Mouse (Mus musculus) urinary bladder, postnatal 14 days (tissue): ENCODE results near the gene Fgf15.
"Not testable (repeated sequence)": the region's sequence is repeated elsewhere in the genome, so short reads cannot be mapped to it uniquely, and the experiment has no call there.

Experiments used
- DNase-seq: peaks from one replicate; pipeline ENCODE4 v3.0.0; 2021; ENCODE audit warnings: low spot score

The Fgf15 gene

DNA sequence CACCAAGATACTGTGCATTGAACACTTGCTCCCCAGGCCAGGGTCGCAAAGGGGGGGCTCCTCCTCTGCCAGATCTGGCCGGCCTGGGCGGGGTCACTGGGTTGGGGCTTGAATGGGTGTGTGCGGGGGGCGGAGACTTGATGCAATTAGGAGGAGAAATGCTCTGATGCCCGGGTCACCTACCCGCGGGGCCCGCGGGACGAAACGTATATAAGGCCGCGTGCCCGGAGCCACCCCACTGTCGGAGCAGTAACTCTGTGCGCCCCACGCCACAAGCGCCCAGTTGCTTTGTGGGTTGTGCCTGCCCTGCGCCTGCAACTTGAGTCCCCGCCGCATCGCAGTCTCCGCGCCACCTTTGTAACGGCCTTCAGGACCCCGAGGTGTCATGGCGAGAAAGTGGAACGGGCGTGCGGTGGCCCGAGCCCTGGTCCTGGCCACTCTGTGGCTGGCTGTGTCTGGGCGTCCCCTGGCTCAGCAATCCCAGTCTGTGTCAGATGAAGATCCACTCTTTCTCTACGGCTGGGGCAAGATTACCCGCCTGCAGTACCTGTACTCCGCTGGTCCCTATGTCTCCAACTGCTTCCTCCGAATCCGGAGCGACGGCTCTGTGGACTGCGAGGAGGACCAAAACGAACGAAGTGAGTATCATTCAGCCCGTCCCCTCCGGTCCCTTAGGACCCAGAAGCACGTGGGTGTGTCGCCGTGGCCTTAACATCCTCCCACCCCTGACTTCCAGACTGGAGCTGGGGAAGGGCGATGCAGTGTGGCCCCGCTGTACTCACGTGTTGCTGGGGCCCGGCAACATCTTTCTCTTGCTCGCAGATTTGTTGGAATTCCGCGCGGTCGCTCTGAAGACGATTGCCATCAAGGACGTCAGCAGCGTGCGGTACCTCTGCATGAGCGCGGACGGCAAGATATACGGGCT lies at the start of gene Fgf15:
Fgf15 (plus strand) TSS at position 238 of the 925 bp plus-strand sequence.
- DNase-seq = no peak

DNA sequence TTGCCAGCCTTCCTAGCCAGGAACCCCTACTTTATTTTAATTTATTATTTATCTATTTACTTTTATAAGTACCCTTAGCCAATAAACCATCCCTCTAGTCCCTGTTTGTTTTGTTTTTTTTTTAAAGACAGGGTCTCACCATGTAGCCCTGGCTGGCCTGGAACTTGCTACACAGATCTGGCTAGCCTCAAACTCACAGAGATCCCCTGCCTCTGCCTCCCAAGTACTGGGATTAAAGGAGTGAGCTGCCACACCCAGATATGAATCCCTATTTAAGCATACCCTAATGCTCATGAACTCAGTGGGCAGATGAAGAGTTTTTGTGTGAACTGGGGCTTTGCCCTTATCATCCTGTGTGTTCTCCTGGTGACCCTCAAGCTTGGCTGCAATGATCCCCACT lies 49.3 kb upstream of the Fgf15 start, which contains the start of gene Fgf4:
Fgf4 (plus strand) TSS at position 301 of the 400 bp plus-strand sequence.
- no peak for DNase-seq

DNA sequence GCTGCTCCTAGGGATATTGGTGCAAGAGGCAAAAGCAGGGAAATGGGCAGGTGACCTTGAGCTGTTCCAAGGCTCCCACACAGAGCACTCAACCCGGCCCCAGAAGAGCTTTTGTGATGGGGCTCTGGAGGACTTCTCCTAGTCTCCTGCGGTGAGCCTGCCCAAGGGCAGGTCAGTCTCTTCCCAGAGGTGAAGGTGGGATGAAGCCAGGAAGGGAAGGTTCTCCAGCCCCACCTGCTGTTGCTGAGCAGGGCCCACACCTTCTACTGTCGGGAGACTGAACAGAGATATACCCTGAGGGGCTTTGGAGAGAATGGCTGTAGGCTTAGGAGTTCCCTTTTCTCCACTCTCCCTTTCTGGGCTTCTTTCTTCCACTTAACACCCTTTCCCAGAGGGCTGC lies 45.0 kb upstream of the Fgf15 start:
- no peak for DNase-seq

DNA sequence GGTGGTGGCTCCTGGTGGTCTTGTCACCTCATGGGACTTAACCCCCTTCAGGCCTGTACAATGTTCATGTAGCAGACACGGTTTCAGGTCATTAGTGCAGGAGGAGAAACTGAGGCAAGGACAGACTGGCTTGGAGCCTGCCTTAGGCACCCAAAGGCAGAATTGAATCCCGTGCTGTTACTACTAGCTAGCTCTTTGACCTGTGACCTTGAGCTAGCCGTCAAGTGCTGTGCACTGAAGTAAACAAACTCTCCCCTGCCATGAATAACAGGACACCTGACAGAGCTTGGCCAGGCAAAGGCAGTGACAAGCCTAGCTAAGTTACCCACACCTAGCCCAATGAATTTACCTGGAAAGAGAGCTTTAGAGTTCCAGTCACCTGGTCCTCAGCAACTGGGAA lies 41.4 kb upstream of the Fgf15 start:
- no peak for DNase-seq

DNA sequence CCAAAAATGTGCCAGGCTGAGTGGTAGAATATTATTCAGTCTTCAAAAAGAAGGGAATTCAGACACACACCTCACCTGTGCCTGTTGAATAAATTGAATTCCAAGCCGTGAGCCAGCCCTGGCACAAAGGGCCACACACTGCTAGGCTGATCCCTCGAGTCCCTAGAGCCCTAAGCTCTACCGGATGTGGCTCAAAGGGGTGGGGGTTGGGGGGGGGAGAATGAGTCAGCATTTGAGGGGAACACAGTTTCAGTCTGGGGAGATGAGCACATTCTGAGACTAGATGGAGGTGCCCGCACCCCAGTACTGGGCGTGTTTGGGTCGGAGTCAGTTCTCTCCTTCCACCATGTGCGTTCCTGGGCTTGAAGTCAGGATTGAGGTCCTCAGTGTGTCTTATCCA lies 39.2 kb upstream of the Fgf15 start:
- no peak for DNase-seq

DNA sequence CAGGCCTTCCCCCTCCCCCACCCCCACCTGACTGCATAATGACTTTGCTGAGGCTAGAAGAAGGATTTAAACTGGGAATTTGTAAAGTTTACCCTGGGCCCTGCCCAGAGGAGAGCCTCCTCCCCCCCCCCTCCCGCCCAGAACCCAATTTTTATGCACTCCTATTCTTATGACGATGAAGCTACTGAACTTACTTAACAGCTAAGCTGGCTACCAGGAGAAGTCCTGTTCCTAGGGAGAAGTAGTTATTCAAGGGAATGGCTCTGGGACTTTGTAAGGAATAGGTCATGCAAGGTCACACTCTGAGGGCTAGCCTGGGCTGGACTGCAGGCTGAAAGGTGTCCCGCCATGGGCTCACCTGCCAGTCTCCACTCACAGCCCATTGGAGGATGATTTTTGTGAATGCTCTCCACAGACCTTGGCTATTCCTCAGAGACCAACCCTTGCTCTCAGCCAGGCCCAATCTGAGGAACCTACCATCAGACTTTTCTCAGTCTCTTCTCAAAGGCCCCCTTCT lies 38.4 kb upstream of the Fgf15 start:
- no peak for DNase-seq

DNA sequence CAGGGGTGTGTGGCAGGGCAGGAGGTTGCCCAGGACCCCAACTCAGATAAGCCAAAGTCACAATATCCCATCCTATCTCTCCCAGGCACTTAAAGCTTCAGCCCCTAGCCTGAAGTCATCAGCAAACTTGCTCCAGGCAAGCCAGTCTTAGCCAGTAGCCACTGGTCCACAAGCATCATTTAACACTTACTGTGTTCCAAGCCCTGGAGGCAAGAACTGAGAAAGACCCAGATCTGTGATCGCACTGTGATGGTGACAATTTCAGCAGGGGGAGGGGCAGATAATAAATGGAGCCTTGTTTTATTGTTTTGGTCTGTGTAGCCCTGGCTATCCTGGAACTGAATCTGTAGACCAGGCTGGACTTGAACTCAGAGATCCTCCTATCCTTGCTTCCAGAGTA lies 37.6 kb upstream of the Fgf15 start:
- DNase-seq = no peak

DNA sequence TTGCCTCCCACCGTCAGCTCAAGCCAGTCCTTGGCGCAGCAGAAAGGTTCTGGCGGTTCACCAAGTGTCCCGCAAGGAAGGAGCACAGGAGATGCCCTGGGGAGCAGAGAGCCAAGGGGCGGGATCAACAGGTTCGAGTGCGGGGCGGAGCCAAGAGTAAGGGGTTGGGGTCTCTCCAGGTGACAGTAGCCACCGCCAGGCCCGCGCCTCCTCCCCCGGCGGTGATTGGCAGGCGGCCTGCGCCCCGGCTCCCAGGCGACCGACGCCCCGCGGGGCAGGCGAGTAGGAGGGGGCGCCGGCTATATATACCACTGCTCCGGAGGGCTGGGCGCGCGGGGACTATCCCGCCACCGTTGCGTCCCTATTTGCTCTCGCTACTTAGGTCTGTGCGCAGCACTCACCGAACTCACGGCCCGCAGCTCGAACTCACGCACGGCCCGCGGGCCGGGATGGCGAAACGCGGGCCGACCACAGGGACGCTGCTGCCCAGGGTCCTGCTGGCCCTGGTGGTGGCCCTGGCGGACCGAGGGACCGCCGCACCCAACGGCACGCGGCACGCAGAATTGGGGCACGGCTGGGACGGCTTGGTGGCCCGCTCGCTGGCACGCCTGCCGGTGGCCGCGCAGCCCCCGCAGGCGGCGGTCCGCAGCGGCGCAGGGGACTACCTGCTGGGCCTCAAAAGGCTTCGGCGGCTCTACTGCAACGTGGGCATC lies 35.1 kb upstream of the Fgf15 start:
- DNase-seq = no peak

DNA sequence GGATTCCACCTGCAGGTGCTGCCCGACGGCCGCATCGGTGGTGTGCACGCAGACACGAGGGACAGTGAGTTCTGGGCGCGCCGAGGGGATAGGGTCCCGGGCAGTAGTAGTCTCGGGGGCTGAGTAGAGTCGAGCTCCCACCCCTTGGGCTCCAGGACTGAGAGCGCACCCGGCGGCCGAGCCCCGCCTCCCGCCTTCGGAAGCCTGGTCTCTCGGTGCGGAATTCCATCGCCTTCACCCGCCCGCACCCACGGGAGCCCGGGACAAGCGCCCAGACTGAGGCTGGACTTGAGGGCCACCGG lies 34.6 kb upstream of the Fgf15 start:
- DNase-seq = no peak

DNA sequence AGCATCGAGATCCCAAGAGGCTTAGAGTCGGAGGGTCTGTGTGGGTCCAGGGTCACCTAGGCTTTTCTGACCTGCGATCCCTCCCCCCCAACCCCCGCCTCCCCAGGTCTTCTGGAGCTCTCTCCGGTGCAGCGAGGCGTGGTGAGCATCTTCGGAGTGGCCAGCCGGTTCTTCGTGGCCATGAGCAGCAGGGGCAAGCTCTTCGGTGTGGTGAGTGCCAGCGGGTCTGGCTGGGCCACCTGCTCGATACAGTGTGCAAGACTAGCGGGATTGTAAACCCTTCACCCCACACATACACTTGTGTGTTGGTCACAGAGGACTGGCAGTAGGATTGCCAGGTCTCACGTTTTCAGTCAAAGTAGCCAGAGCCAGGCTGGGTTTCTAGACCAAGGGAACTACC lies 34.2 kb upstream of the Fgf15 start:
- DNase-seq = no peak

DNA sequence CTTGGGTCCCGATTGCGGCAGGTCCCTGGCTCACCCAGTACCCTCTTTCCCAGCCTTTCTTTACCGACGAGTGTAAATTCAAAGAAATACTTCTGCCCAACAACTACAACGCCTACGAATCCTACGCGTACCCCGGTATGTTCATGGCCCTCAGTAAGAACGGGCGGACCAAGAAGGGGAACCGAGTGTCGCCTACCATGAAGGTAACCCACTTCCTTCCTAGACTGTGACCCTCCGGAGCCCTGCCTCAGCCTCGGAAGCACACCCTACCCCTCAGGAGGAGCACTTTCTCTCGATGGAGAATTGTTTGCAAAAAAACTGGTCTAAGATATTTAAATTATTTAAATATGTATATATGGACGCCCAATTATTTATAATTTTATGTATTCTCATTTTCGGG lies 33.6 kb upstream of the Fgf15 start:
- DNase-seq = no peak

DNA sequence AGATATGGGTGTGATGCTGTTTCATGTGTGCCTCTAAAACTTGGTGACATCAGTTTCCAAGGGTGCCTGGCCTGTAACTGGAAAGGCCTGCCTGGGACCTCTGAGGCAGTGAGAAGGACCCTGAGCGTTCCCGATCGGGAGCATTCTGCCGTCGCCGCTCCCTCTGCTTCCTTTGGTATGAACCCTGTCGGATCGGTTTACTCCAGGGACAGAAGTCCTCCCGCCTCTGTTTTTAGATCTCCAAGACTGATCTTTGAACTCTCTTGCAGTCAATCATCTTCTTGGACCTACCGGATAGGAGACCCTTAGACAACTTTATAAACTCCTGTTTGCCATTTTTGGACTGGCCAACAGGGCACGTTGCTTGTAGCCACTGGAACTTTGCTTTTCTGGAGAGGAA lies 33.1 kb upstream of the Fgf15 start:
- DNase-seq = no peak

DNA sequence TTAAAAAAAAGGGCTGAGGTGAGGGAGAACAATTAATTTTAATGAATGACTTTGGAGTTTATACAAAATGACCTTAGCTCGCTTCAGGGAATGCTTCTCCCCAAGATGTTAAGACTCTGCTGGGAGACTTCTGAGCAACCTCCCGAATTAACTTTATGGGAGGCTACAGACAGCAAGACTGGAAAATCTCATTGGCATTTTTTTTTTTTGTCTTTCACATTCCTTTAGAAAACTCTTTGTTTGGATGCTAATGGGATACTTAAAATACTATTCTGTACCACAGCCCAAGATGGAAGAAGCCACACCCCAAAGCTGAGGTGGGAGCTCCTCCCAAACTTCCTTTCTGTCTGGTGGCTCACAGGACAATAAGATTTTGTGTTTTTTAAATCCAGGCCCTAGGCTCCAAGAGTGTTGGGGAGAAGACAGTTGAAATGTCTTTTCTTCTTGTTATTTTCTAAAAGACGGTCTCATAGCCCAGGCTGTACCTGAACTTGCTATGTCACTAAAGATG lies 32.1 kb upstream of the Fgf15 start:
- DNase-seq = no peak

DNA sequence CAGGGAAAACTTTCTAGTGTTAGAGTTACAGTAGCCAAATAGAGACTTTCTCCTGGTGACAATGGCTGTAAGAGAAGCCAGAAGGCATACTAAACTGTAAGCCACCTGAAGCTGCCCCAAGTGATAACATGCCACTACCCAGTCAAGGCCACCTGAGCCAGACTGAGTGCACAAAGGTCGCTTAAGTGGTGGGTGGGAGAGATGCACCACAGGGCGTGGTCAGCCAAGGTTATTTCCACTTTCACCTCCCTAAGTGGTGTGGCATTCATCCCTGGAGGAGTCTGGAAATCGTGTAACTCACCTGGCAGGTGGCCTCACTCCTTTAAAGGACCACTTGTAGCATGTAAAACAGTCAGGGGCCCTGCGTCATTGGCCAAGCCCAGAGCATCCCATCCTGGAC lies 29.2 kb upstream of the Fgf15 start:
- DNase-seq = no peak

DNA sequence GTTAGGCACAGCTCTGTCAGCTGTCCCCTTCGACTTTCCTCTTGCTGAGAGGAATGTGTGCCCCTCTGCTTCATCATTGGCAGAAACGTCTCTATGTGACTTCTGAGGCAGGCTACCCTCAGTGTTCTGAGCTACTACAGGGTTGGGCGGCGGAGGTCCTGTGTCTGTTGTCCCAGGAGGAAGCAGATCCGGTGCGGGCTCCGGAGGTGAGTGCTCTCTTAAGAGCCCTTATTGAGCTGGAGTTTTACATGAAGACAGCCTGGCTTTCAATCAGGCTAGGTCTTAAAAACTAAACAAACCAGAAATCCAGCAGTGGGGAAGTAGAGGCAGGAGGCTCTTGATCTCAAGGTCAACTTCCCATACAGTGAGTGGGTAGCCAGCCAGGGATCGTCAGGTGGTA lies 28.7 kb upstream of the Fgf15 start:
- no peak for DNase-seq

DNA sequence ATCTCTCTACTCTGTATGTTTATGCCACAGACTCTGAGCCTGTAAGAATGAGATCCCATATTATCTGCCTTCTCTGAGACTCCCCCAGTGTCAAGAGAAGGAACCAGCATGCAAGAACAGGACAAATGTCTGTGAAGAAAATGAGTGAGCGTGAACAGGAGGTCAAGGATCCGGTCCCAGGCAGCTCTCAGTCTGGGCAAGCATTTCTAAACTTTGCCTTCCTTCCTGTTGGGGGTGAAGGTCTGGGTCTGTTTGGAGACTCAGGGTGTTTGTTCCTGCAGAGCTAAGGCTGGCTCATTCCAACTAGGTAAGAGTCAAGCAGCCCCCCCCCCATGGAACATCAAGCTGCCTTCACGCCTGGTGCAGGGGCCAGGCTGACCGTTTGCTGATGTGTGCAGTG lies 23.9 kb upstream of the Fgf15 start:
- DNase-seq = no peak

DNA sequence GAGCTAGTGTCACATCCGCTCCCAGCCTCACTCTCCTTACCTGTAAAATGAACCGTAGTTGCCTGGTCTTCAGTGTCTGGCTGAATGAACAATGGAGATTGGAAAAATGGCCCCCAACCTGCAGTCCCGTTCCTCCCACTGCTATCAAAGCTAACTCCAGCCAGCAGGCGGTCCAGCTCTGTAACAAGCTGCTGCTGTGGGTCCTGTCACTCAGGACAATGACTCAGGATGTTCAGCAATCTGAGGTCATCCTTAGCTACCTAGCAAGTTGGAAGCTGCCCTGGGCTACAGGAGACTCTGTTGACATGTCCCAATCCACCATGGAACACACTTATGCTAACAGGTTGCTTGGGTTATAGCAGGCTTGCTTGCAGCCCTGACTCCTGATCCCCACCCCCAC lies 23.2 kb upstream of the Fgf15 start:
- no peak for DNase-seq

DNA sequence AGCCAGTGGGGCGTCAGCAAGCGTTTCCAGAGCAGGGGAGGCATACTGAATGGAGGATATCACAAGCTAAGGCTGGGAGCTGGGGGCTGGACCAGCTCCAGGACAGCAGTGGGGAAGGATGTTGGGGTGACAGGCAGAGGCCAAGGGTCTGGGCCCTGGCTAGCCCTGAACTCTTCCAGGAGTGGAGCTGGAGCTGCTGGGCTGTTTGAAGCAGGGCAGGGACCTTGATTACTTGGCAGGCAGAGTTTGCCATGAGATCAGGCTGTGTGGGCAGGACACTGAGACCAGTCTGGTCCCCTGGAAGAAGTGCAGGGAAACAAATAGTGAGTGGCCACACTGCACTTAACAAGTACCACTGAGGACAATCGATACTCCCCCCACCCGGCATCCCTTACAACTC lies 22.1 kb upstream of the Fgf15 start:
- DNase-seq = no peak

DNA sequence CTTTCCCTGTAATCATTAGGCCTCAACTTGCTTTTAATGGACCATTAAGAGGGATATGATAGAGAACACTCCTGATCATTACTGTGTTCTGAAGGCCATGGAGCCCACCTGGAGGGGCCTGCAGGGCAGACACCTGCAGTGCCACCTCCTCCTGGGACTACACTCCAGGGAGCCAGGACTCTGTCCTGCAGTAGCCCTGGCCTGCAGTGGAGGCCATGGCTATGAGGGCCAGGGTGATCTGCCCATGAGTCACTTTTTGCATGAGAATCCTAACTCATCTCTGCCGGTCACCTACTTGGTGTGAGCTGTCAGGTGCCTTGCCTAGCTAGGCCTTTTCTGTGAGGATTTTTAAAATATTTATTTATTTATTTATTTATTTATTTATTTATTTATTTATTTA lies 17.9 kb upstream of the Fgf15 start:
- DNase-seq = no peak

DNA sequence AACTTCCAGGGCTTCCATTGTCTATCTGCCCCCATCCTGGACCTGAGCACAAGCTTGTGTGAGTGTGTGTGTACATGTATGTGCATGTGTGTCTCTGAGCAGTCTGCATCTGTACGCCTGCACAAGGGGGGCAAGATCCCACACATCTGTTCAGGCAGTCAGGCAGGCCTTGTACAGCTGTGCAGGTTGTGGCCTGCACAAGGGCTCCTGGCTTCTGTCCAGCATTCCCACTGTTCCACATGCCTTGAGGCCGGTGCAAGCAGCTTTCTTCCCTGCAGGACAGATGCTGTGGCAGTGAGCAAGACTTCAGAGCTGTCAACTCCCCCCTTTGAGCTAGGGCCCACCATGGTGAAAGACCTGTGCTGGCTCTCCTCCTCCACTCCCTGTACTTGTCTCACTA lies 13.2 kb upstream of the Fgf15 start:
- DNase-seq = peak; percentile 25

DNA sequence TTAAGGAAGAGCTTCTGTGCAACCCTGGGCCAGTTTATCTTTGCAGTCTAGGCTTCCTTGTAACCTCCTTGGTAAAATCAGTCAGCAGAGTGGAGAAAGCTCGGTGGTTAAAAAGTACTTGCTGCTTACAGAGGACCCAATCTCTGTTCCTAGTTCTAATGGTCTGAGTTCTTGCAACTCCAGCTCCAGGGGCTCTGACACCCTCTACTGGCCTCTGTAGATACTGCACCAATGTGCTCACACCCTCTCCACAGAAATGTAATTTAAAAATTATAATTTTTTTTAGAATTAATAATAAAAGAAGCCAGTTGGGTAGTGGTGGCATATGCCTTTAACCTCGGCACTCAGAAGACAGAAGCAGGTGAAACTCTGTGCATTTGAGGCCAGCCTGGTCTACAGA lies 8.7 kb upstream of the Fgf15 start:
- DNase-seq = no peak

DNA sequence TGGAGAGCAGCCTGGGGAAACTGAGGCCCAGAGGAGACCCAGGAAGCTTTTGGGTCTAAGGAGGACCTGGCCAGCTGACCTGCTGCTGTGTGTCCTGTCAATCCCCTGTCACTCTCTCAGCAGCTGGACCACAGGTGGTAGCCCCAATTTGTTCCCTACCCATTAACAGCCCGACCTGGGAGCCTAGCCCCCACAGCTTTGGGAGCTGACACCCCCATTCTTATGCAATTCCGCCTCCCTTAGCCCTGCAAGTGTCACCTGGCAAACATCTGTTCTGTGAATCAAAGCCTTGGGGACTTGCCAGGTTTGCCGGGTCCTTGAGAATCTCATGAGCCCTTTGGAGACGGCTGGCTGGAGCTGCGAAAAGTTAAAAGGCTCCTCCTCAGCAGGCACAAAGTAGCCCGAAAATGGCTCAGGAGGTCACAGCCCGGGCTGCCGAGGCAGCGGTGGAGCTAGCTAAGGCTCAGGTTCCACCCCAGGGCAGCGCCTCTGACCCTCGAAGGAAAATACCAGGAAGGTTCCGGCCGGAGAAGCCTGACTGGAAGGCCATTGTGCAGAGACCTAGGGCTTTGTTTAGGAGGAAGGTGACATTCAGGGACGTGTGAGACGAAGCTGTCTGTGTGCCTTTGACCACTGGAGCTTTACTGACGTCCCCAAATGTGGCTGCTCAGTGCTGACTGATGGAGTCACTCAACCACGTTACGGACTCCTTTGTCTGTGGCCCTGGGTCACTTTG lies 7.6 kb upstream of the Fgf15 start:
- DNase-seq = no peak

DNA sequence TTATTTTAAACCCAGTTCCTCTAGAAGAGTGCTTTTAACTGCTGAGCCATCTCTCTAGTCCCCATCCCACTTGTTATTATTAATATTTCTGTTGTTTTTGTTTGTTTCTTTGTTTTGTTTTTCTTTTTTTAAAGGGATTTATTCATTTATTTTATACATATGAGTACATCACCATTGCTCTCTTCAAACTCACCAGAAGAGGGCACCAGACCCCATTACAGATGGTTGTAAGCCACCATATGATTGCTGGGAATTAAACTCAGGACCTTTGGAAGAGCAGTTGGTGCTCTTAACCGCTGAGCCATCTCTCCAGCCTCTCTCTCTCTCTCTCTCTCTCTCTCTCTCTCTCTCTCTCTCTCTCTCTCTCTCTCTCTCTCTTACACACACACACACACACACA lies 5.7 kb upstream of the Fgf15 start:
- not testable (repeated sequence) for DNase-seq
